Mouse (Mus musculus) yolk sac, embryonic 10.5 days (tissue): ENCODE data around the gene Btbd9.

ENCODE experiments used
- DNase-seq: peaks from one replicate; pipeline ENCODE4 v3.0.0-alpha.2; 2017; ENCODE audit warnings: low spot score

The Btbd9 gene

GRCm38 (mm10) chr17:30177435-30177834 is 398.9 kb downstream of the Btbd9 start:
- no peak for DNase-seq
